Mouse (Mus musculus): ENCODE results near the gene Myof.

GRCm38 (mm10) chr19:37886355-37887120 is 156.8 kb downstream of the Myof start:
- TF ChIP-seq POLR2A (IDR thresholded peaks at IDR 0.05; ENCODE audit: control insufficient read depth, extremely low read depth, insufficient read depth, low read length, poor library complexity) (no peak), CTCF (IDR thresholded peaks at IDR 0.05; ENCODE audit: borderline replicate concordance, control insufficient read depth, extremely low read depth, insufficient read depth, low read length, poor library complexity) (no peak)
